Mouse (Mus musculus): ENCODE measurements around the gene Chchd6. TPM values are rescaled to one million over a fixed set of nuclear protein-coding genes. Genes with fewer than 3 reads are reported as not detected.

Chchd6 gene
- polyA plus RNA-seq, 1 experiment from 2014 or later = 126 TPM

DNA sequence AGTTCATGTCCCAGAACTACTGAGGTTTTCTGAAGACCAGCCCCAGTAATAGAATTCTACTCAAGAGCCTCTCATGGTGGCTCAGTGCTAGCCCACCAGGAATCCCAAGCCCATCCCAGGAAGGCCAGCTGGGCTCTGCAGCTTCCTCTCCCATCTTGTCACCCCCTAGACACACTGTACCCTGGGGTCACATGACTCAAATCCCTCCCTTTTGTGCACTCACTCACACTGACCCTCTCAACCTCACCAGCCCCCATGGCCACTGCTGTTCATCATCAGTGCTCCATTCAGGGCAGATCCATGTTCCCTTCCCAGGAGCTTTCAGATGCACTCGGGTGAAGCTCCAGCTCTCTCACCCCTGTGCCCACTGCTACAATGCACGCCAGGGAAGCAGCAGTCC, 20.8 kb downstream of the Chchd6 start:
- no peak overlapping the region for H3K9ac ChIP-seq (replicated peaks)
- peaks cover 21% of the 10 kb centered on the region for H3K4me1 ChIP-seq (replicated peaks)
- H3K27ac ChIP-seq = no peak overlapping the region
- H3K9me3 ChIP-seq = no peaks in the 10 kb centered on the region
- no peaks in the 10 kb centered on the region for H3K27me3 ChIP-seq
- no peak overlapping the region for H3K4me2 ChIP-seq (replicated peaks)
- H3K4me3 ChIP-seq (replicated peaks) = no peak overlapping the region
- WGBS = 51% methylated on average over 2 of the region's 2 CpGs
- H3K36me3 ChIP-seq = peaks cover 8% of the 10 kb centered on the region
- 0 out of 2 replicates have a peak, but pooled peaks have one; percentile 20 for ATAC-seq

DNA sequence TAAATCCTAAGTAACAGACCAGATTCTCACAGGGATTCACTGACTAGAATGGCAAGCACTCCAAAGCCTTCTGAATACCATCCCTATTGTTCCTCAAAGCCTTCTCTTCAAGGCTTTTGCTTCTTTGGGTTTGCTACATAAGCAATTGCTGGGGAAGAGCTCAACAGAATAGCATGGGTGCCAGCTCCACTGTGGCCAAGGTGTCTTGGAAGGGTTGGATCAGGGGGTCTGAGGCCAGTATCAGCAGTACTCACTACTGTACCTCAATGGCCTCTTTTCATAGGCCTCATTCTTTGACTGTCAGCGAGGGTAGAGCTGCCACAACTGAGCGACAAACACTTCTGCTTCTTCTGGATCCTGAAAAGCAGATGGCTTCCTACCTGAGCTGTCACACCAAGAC, 21.7 kb downstream of the Chchd6 start:
- no peaks in the 10 kb centered on the region for H3K27me3 ChIP-seq
- WGBS = 88% methylated on average over 2 of the region's 2 CpGs
- no peak for ATAC-seq
- no peak overlapping the region for H3K9ac ChIP-seq (replicated peaks)
- H3K4me1 ChIP-seq (replicated peaks) = peaks cover 21% of the 10 kb centered on the region
- no peak overlapping the region for H3K4me3 ChIP-seq (replicated peaks)
- no peaks in the 10 kb centered on the region for H3K9me3 ChIP-seq
- H3K27ac ChIP-seq = no peak overlapping the region
- no peak overlapping the region for H3K4me2 ChIP-seq (replicated peaks)
- H3K36me3 ChIP-seq = peaks cover 11% of the 10 kb centered on the region

DNA sequence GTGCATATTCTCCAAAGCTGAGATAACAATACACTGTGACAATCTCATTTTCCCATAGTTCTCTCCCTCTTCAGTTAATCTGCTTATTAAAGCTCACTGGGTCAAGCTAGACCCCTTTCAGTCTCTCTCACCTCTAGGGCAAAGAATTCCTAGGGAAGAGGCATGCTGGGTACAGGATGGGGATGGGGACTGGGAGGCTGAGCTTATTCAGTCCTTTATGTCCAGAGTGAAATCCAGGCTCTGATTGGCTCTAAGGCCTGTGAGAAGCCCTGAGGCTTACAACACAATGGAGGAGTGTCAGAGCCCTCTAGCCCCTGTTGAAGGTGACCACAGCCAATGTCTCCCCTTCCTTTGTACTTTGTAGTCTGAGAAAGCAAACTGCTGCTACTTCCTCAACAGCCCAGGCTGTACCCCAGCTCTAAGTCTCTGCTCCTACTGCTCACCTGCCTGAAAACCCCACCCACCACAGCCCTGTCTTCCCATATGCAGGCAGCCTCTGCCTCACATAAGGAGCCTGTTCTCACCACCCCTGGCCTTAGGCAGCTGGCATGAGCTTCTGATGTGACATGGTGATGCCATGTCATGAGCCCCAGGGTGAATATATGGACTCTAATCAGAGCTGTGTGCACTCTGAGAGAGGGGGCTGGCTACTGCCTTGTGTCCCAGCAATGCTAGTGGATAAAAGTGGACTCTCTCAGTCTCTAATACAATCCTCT, 22.4 kb downstream of the Chchd6 start:
- no peaks in the 10 kb centered on the region for H3K9me3 ChIP-seq
- peaks cover 11% of the 10 kb centered on the region for H3K36me3 ChIP-seq
- H3K27ac ChIP-seq = peak overlapping the region; percentile 10; the same call in 1 of the 2 replicates
- H3K4me1 ChIP-seq (replicated peaks) = peaks cover 21% of the 10 kb centered on the region
- no peak overlapping the region for H3K9ac ChIP-seq (replicated peaks)
- H3K27me3 ChIP-seq = no peaks in the 10 kb centered on the region
- H3K4me2 ChIP-seq (replicated peaks) = no peak overlapping the region
- peak; percentile 88 for ATAC-seq
- no peak overlapping the region for H3K4me3 ChIP-seq (replicated peaks)

DNA sequence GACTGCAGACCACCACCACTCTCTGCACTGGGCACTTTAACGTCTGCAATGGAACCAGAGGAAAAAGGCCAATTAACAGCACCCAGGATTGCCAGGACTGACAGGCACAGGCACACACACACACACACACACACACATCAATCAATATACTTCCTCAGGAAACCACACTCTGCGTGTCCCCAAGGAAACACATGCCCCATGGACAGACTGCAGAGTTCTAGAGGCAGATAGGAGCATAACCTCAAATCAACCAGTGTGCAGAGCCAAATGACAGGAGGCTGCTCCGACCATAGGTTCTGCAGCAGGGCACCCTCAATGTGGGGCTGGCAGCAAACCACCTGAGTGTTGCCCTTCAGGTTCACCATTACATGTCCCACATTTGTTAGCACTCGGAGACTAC, 26.1 kb downstream of the Chchd6 start:
- Histone ChIP-seq H3K4me2 (replicated peaks) (no peak overlapping the region), H3K9me3 (no peaks in the 10 kb centered on the region), H3K9ac (replicated peaks) (no peak overlapping the region), H3K4me3 (replicated peaks) (no peak overlapping the region), H3K27ac (no peak overlapping the region), H3K4me1 (replicated peaks) (peaks cover 31% of the 10 kb centered on the region), H3K36me3 (peaks cover 13% of the 10 kb centered on the region), H3K27me3 (no peaks in the 10 kb centered on the region)
- WGBS = 83% methylated on average over 4 of the region's 4 CpGs
- ATAC-seq = no peak

DNA sequence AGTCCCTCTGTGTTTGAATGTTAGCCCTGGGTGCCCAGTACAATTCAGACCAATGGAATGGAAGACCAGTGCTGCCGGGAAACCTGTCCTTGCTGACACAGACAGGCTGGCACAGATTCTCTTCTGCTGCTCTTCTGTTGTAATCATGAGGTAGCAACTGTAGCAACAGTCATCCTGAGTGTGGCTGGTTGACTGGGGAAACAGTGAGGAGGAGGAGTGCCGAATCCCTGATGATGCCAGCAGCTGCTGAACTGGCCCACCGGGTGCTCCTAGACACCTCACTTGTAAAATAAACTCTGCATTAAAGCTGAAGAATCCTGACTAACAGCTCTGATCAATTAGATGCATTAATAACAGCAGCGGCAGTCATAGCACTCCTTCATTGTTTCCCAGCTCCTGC, 28.7 kb downstream of the Chchd6 start:
- 51% methylated on average over 4 of the region's 4 CpGs for WGBS
- no peak overlapping the region for H3K4me3 ChIP-seq (replicated peaks)
- no peaks in the 10 kb centered on the region for H3K27me3 ChIP-seq
- peak overlapping the region; percentile 30; the same call in 1 of the 2 replicates for H3K27ac ChIP-seq
- ATAC-seq = no peak
- peaks cover 16% of the 10 kb centered on the region for H3K4me1 ChIP-seq (replicated peaks)
- no peak overlapping the region for H3K4me2 ChIP-seq (replicated peaks)
- 0 out of 2 replicates have a peak overlapping the region, but pooled peaks have one; percentile 14 for H3K9ac ChIP-seq (replicated peaks)
- H3K9me3 ChIP-seq = no peaks in the 10 kb centered on the region
- peaks cover 5% of the 10 kb centered on the region; the same call in 1 of the 2 replicates for H3K36me3 ChIP-seq

DNA sequence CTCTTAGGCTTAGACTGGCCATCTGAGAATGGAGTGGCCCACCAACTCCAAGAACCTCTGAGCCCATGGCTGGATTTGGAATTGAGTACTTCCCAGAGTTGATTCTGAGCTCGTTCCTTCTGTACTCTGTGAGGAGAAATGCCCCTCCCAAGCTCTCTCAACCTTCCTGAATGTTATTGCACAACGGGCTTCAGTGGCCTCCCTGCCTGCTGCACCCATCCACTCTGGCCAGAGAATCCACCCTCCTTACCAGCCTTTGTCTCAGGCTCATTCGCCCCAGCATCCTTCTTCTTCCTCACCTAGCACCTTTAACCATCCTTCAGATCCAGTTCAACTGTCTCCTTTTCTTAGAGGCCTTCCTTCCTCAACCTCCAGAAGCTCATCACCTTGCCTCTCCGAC, 32.1 kb downstream of the Chchd6 start:
- WGBS = 84% methylated on average over 4 of the region's 4 CpGs
- no peaks in the 10 kb centered on the region for H3K9me3 ChIP-seq
- no peaks in the 10 kb centered on the region for H3K27me3 ChIP-seq
- no peak overlapping the region for H3K9ac ChIP-seq (replicated peaks)
- no peak overlapping the region for H3K4me2 ChIP-seq (replicated peaks)
- H3K27ac ChIP-seq = no peak overlapping the region
- peaks cover 16% of the 10 kb centered on the region for H3K4me1 ChIP-seq (replicated peaks)
- H3K36me3 ChIP-seq = 0 out of 2 replicates have a peak, but pooled peaks cover 2% of the 10 kb centered on the region
- H3K4me3 ChIP-seq (replicated peaks) = no peak overlapping the region
- no peak for ATAC-seq

DNA sequence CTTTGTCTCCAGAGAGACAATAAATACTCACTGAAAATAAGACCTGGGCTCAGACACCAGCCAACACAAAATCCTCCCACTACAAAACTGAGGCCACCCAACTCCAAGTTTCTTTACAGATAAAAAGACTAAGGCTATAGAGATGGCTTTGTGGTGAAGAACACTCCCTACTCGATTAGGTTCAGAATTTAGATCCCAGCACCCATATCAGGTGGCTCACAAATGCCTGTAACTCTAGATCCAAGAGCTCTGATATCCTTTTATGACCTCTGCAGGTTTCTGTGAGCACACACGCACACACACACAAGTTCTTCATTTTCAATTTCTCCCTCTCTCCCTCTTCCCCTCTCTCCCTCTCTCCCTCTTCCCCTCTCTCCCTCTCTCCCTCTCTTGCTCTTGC, 34.6 kb downstream of the Chchd6 start:
- H3K36me3 ChIP-seq = 0 out of 2 replicates have a peak, but pooled peaks cover 2% of the 10 kb centered on the region
- H3K4me1 ChIP-seq (replicated peaks) = peaks cover 11% of the 10 kb centered on the region
- no peaks in the 10 kb centered on the region for H3K27me3 ChIP-seq
- H3K9ac ChIP-seq (replicated peaks) = no peak overlapping the region
- H3K4me3 ChIP-seq (replicated peaks) = no peak overlapping the region
- 81% methylated on average over 2 of the region's 2 CpGs for WGBS
- H3K4me2 ChIP-seq (replicated peaks) = no peak overlapping the region
- ATAC-seq = no peak
- H3K9me3 ChIP-seq = no peaks in the 10 kb centered on the region
- no peak overlapping the region for H3K27ac ChIP-seq

DNA sequence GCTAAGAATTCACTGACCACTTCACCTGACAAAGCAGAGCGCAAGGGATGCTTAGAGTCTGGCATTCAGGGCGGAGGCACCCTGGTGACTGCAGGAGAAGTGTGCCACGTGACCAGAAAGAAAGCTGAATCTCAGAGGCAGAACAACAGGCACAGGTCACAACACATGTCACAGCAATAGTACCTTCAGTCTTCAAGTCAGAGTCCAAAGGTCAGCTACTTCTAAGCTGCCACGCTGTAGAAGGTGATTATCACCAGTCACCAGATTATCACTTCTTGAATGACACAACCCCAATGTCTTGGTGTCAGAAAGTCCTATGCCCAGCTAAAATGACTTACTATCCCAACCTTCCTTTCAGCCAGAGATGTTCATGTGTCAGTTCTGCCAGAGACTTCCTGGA, 37.8 kb downstream of the Chchd6 start:
- Histone ChIP-seq H3K4me3 (replicated peaks) (no peak overlapping the region), H3K9me3 (no peaks in the 10 kb centered on the region), H3K36me3 (no peaks in the 10 kb centered on the region), H3K4me2 (replicated peaks) (no peak overlapping the region), H3K27me3 (no peaks in the 10 kb centered on the region), H3K9ac (replicated peaks) (no peak overlapping the region), H3K4me1 (replicated peaks) (peaks cover 19% of the 10 kb centered on the region), H3K27ac (no peak overlapping the region)
- 73% methylated on average over 4 of the region's 4 CpGs for WGBS
- ATAC-seq = no peak

DNA sequence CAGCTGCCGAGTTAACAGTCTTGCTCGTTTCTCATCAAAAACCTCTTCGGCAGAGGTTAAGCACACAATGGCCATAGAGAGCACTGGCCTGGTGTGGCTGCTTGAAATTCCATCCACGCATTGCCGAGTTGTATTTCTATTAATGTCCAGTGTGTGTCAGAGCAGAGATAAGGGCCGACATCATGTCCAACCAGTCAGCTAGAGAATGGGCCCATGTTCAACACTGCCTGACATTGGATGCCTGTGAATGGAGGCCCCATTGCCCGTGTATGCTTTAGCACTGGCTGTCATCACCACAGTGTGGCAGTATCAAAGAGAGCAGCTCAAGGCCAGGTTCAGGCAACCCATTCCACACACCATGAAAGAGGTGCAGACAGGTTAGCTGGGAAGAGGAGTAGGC, 38.9 kb downstream of the Chchd6 start:
- WGBS = 43% methylated on average over 7 of the region's 7 CpGs
- Histone ChIP-seq H3K27me3 (no peaks in the 10 kb centered on the region), H3K4me2 (replicated peaks) (no peak overlapping the region), H3K4me3 (replicated peaks) (no peak overlapping the region), H3K27ac (peak overlapping the region; percentile 49), H3K9ac (replicated peaks) (no peak overlapping the region), H3K4me1 (replicated peaks) (peaks cover 20% of the 10 kb centered on the region), H3K9me3 (no peaks in the 10 kb centered on the region), H3K36me3 (no peaks in the 10 kb centered on the region)
- peak; percentile 57 for ATAC-seq

DNA sequence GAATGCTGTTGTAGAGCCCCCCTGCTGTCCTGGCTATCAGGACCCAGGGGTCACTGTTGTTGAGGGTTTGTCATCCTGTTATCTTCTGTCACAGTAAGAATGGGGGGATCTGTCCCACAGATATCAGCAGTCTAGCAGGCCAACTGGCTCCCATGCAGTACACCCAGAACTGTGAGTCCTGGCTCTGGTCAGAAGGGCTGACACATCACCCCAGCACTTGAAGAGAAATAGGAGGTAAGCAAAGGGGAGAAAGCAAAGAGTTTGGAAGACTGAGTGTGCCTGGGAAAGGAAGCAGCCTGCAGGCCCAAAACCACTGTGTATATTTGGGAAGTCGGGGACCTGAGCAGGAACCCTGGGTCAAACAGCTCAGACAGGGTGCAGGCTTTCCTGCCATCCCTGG, 39.5 kb downstream of the Chchd6 start:
- no peak overlapping the region for H3K4me2 ChIP-seq (replicated peaks)
- H3K4me1 ChIP-seq (replicated peaks) = peaks cover 20% of the 10 kb centered on the region
- 92% methylated on average over 1 of the region's 1 CpGs for WGBS
- H3K9ac ChIP-seq (replicated peaks) = no peak overlapping the region
- ATAC-seq = no peak
- H3K27ac ChIP-seq = peak overlapping the region; percentile 49; the same call in 1 of the 2 replicates
- no peaks in the 10 kb centered on the region for H3K27me3 ChIP-seq
- no peaks in the 10 kb centered on the region for H3K9me3 ChIP-seq
- no peaks in the 10 kb centered on the region for H3K36me3 ChIP-seq
- no peak overlapping the region for H3K4me3 ChIP-seq (replicated peaks)

DNA sequence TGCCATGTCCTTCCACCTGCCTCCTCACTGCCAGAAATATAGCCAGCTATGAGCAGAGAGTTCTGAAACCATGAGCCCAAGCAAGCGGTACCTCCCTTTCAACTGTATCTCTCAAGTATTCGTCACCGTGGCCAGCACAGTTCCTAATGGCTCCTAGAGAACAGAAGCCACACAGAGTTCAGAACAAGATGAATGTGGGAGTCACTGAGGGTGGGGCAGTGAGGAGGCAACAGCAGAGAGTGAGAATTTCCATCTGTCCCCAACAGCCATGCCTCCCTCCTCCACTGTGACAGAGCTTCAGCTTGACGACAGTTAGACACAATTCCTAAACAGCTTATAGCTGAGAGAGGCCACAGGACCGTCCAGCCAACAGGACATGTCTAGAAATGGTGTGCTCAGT, 41.4 kb downstream of the Chchd6 start:
- Histone ChIP-seq H3K27me3 (no peaks in the 10 kb centered on the region), H3K36me3 (no peaks in the 10 kb centered on the region), H3K4me1 (replicated peaks) (peaks cover 24% of the 10 kb centered on the region), H3K4me3 (replicated peaks) (no peak overlapping the region), H3K27ac (no peak overlapping the region), H3K9me3 (no peaks in the 10 kb centered on the region), H3K9ac (replicated peaks) (no peak overlapping the region), H3K4me2 (replicated peaks) (no peak overlapping the region)
- ATAC-seq = no peak
- WGBS = 79% methylated on average over 5 of the region's 5 CpGs

DNA sequence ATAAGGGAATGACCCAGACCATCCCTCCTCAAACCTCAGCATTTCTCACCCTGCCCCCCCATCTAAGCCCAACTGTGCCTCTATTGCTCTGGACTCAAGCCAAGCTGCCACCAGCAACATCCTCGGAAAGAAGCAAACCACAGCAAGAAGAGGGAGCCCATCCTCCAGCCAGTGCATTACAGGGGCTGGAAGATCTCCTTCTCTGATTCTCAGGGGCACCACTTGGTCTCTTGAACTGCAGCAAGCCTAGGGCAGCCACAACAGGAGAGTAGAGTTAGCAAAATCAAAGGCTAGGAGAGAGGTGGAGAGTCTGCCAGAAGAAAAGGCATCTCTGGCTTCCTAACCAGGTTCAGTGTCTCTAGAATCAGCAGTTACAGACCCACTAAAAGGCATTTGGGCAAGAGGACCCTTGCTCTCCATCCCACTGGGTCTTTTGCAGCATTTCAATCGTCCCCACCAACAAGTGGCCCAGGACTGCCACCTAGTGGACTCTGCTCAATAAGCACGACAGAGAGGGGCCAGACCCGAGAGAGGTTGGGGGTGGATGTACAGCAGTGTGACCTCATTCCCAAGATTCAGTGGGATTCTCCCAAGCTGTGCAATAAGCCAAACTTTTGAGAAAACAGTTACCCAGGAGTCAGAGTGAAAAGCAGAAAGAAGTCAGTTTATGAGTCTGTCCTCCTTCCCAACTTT, 42.3 kb downstream of the Chchd6 start:
- Histone ChIP-seq H3K4me1 (replicated peaks) (peaks cover 25% of the 10 kb centered on the region), H3K9me3 (no peaks in the 10 kb centered on the region), H3K36me3 (no peaks in the 10 kb centered on the region), H3K4me3 (replicated peaks) (no peak overlapping the region), H3K27me3 (no peaks in the 10 kb centered on the region), H3K27ac (no peak overlapping the region; the same call in 1 of the 2 replicates), H3K9ac (replicated peaks) (0 out of 2 replicates have a peak overlapping the region, but pooled peaks have one; percentile 7), H3K4me2 (replicated peaks) (no peak overlapping the region)
- WGBS = 11% methylated on average over 4 of the region's 4 CpGs
- peak; percentile 72 for ATAC-seq
